Mouse (Mus musculus) intestine, embryonic 14.5 days (tissue): ENCODE data around the gene Shank3. TPM values are rescaled to one million over a fixed set of nuclear protein-coding genes. Genes with fewer than 3 reads are reported as not detected.
A peak's percentile ranks its signal among the peaks of the same experiment; 100 is the strongest.

Experiments
- ATAC-seq: fragments of 200-750 bp; cut with Nextera tagmentation; replicated peaks from 2 replicates; pipeline ENCODE4 v1.8.0; 2017; ENCODE audit warnings: low read depth, moderate number of reproducible peaks, moderate TSS enrichment, moderate library complexity; ENCODE audit not compliant: low FRiP score, low TSS enrichment
- DNase-seq: peaks from one replicate; pipeline ENCODE4 v3.0.0-alpha.2; 2018; ENCODE audit warnings: low spot score
- H3K27ac ChIP-seq: fragments of 300-500 bp; sonication (generic); 2 replicates; pipeline ENCODE4 v1.5.1; 2014; ENCODE audit warnings: low read depth, mild to moderate bottlenecking, control low read depth
- H3K27me3 ChIP-seq: fragments of 300-500 bp; sonication (generic); replicated peaks from 2 replicates; pipeline ENCODE4 v1.6.1; 2014; ENCODE audit warnings: low read length, control low read depth; ENCODE audit not compliant: control insufficient read depth, insufficient read depth
- H3K36me3 ChIP-seq: fragments of 300-500 bp; sonication (generic); 2 replicates; pipeline ENCODE4 v1.6.1; 2014; ENCODE audit warnings: low read length, control low read depth; ENCODE audit not compliant: control insufficient read depth, insufficient read depth
- H3K4me1 ChIP-seq: fragments of 300-500 bp; sonication (generic); replicated peaks from 2 replicates; pipeline ENCODE4 v1.6.1; 2014; ENCODE audit warnings: low read length, control low read depth, mixed read lengths; ENCODE audit not compliant: control insufficient read depth, insufficient read depth
- H3K4me2 ChIP-seq: fragments of 300-500 bp; sonication (generic); 2 replicates; pipeline ENCODE4 v1.6.1; 2014; ENCODE audit warnings: low read length
- H3K4me3 ChIP-seq: fragments of 300-500 bp; sonication (generic); 2 replicates; pipeline ENCODE4 v1.5.1; 2014; ENCODE audit warnings: low read depth, low read length, control low read depth, mixed read lengths
- H3K9ac ChIP-seq: fragments of 300-500 bp; sonication (generic); 2 replicates; pipeline ENCODE4 v1.6.1; 2014; ENCODE audit warnings: mild to moderate bottlenecking, low read length
- H3K9me3 ChIP-seq: fragments of 300-500 bp; sonication (generic); 2 replicates; pipeline ENCODE4 v1.6.1; 2016; ENCODE audit warnings: low read length, control low read depth; ENCODE audit not compliant: control insufficient read depth
- WGBS: fragments of 180-500 bp; shearing (Covaris S2); extraction: QIAGEN DNeasy Blood & Tissue Kit; methylation state at CpG from one replicate; pipeline ENCODE4 v1.1.7; 2014; 5-methylcytosine and 5-hydroxymethylcytosine counted together
- polyA plus RNA-seq: library from polyadenylated mRNA; unstranded; fragments of >200 nt; fragmentation: Nextera tagmentation; extraction: Ambion mirVana; gene quantifications from 2 replicates; pipeline ENCODE4 v1.2.1, GENCODE M21; 2014

Gene Shank3
- polyA plus RNA-seq, 1 experiment from 2014 or later, result 2.1 TPM

DNA sequence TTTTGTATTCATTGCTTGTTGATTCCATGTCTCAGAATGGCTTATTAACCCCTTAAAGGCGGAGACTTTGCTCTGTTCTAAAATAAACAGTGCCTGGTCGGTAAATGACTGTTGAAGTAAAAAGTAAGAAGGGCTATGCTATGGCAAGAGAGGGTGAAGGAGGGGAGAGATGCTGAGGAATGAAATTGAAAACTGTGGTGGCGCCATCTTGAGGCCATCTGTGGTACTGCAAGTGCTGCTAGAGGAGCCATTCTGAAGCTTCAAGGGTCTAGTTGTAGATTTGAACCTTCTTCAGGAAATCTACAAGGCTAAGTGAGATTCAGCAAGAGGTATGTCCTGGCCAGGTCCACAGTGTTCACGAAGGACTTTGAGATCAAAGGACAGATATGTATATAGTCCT, 30.9 kb downstream of the Shank3 start:
- Histone ChIP-seq H3K27ac (no peak overlapping the region), H3K4me3 (no peak overlapping the region), H3K9me3 (no peaks in the 10 kb centered on the region), H3K4me1 (no peaks in the 10 kb centered on the region; the same call in 1 of the 2 replicates), H3K36me3 (no peaks in the 10 kb centered on the region; the same call in 1 of the 2 replicates), H3K4me2 (no peak overlapping the region), H3K27me3 (no peaks in the 10 kb centered on the region), H3K9ac (no peak overlapping the region)
- no peak for ATAC-seq
- peak; percentile 89 for DNase-seq
- WGBS, result 5% methylated on average over 4 of the region's 4 CpGs

DNA sequence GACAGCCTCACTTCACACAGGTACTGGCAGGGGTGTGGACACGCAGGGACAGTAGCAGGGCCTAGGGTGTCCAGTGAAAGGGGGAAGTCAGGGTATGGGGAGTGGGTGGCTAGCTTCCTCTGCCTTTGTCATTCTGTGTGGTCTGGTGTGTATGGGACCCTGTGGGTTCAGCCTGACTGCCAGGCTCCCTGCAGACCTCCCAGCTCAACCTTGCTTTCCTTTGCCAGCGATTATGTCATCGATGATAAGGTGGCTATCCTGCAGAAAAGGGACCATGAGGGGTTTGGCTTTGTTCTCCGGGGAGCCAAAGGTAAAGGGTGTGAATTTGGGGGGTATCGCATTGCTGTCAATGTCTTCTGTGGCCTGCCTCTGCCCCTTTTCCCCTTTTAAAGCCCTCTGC, 32.0 kb downstream of the Shank3 start:
- DNase-seq (no peak), ATAC-seq (no peak)
- Histone ChIP-seq H3K27ac (no peak overlapping the region), H3K4me2 (no peak overlapping the region), H3K36me3 (no peaks in the 10 kb centered on the region; the same call in 1 of the 2 replicates), H3K4me1 (no peaks in the 10 kb centered on the region; the same call in 1 of the 2 replicates), H3K9ac (no peak overlapping the region), H3K4me3 (no peak overlapping the region), H3K27me3 (no peaks in the 10 kb centered on the region), H3K9me3 (no peaks in the 10 kb centered on the region)
- 92% methylated on average over 5 of the region's 5 CpGs for WGBS

DNA sequence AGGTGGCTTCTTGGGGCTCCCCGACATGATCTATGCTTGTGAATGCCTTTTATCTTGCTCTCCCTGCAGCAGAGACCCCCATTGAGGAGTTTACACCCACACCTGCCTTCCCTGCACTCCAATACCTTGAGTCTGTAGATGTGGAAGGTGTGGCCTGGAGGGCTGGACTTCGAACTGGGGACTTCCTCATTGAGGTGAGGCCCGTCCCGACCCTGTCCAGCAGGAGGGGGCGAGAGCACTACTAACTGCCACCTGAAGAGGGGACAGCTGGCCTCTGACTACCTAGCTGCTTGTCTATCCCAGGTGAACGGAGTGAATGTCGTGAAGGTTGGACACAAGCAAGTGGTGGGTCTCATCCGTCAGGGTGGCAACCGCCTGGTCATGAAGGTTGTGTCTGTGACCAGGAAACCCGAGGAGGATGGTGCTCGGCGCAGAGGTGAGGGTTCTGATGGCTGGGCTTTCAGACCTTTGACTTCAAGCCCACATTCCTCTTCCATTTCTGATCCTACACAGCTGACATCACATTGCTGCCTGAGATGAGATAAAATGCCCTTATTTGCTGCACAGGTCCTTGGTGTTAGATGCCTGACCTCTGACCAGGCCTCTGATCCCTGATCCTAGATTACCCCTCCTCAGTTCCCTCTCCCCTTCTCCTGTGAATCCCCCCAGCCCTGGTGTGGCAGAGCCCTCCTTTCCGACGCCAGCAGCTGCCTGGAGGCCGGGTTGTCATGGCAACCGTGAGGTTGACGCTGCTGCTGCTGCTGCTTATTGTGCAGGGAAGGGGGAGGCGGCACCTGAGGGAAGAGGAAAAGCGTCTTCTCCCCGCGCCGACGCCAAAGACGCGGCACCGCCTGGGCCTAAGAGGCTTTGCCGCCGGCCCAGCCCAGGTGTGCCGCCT, 32.9 kb downstream of the Shank3 start:
- no peak overlapping the region for H3K9ac ChIP-seq

DNA sequence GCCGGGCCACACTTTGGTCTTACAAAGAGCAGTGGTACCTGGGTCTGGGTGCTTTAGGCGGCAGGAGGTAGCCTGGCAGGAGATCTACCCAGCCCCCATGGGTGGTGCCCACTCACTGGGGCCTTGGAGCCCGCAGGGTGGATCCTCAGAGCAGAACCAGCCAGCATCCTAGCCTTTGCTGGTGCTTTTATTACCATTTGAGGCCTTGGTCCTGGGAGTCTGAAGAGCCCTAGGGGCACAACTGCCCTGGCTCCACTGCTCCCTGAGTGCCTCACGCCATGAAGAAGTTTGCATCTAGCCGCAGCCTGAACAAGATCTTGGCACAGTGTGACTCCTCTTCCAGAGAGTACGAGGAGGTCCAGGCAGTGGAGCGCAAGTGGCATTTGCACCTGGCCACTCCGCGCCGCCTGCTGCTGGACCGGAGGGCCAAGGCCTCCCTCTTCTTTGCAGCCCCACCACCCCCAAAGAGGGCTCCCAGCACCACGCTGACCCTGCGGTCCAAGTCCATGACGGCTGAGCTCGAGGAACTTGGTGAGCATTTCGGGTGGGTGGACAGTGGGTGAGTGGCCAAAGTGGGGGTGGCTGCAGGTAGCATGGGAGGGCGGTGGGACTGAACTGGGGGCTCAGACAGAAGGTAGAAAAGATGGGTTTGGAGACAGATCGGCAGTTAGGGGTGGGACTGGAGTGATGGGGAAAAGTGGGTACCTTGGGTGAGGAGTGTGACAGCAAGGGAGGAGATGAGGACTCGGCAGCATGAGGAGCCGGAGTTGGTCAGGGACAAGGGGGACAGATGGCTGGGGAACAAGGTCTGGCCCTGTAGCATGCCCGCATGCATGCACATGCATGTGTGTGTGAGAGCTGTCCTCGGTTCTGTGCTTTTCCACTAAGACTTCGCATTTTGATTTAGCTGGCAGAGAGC, 33.8 kb downstream of the Shank3 start:
- Histone ChIP-seq H3K4me3 (no peak overlapping the region), H3K4me2 (peak overlapping the region; percentile 34; the same call in 1 of the 2 replicates), H3K9ac (no peak overlapping the region), H3K36me3 (no peaks in the 10 kb centered on the region; the same call in 1 of the 2 replicates), H3K4me1 (no peaks in the 10 kb centered on the region; the same call in 1 of the 2 replicates), H3K9me3 (no peaks in the 10 kb centered on the region), H3K27me3 (no peaks in the 10 kb centered on the region), H3K27ac (no peak overlapping the region)
- ATAC-seq (peak; percentile 28; the same call in 1 of the 2 replicates), DNase-seq (peak; percentile 63)
- WGBS, result 80% methylated on average over 23 of the region's 23 CpGs

More for the DNA sequence above, 32.9 kb downstream of the Shank3 start:
- ATAC-seq (peak; percentile 37; the same call in 1 of the 2 replicates), DNase-seq (peak; percentile 77)
- peak overlapping the region; percentile 34; the same call in 1 of the 2 replicates for H3K4me2 ChIP-seq
- H3K4me1 ChIP-seq, result no peaks in the 10 kb centered on the region; the same call in 1 of the 2 replicates
- no peaks in the 10 kb centered on the region; the same call in 1 of the 2 replicates for H3K36me3 ChIP-seq
- WGBS, result 27% methylated on average over 29 of the region's 29 CpGs
- no peak overlapping the region for H3K4me3 ChIP-seq
- no peak overlapping the region for H3K27ac ChIP-seq
- H3K27me3 ChIP-seq, result no peaks in the 10 kb centered on the region
- H3K9me3 ChIP-seq, result no peaks in the 10 kb centered on the region

- no peaks in the 10 kb centered on the region; the same call in 1 of the 2 replicates for H3K4me1 ChIP-seq
- no peak for DNase-seq
- ATAC-seq, result no peak
- H3K27me3 ChIP-seq, result no peaks in the 10 kb centered on the region
- H3K9me3 ChIP-seq, result no peaks in the 10 kb centered on the region
- H3K9ac ChIP-seq, result no peak overlapping the region
- WGBS, result 85% methylated on average over 10 of the region's 10 CpGs
- H3K4me2 ChIP-seq, result no peak overlapping the region
- H3K4me3 ChIP-seq, result no peak overlapping the region
- no peaks in the 10 kb centered on the region; the same call in 1 of the 2 replicates for H3K36me3 ChIP-seq
- no peak overlapping the region for H3K27ac ChIP-seq
Measured at GRCm38 (mm10) chr15:89533843-89534207, 34.4 kb downstream of the Shank3 start.

GRCm38 (mm10) chr15:89544171-89544570, 44.7 kb downstream of the Shank3 start:
- Histone ChIP-seq H3K9me3 (no peaks in the 10 kb centered on the region), H3K9ac (no peak overlapping the region), H3K4me1 (no peaks in the 10 kb centered on the region), H3K36me3 (peaks cover 8% of the 10 kb centered on the region), H3K27me3 (peaks cover 20% of the 10 kb centered on the region), H3K27ac (no peak overlapping the region), H3K4me2 (no peak overlapping the region), H3K4me3 (no peak overlapping the region)
- DNase-seq, result no peak
- ATAC-seq, result no peak
- 86% methylated on average over 7 of the region's 7 CpGs for WGBS

- no peak for DNase-seq
- Histone ChIP-seq H3K4me3 (peak overlapping the region; percentile 21; the same call in 1 of the 2 replicates), H3K4me2 (peak overlapping the region; percentile 47), H3K9me3 (no peaks in the 10 kb centered on the region), H3K36me3 (peaks cover 13% of the 10 kb centered on the region), H3K27ac (no peak overlapping the region), H3K4me1 (no peaks in the 10 kb centered on the region), H3K27me3 (peaks cover 20% of the 10 kb centered on the region), H3K9ac (no peak overlapping the region)
- no peak for ATAC-seq
- WGBS, result 58% methylated on average over 8 of the region's 8 CpGs
Measured at GRCm38 (mm10) chr15:89547321-89547720, 47.9 kb downstream of the Shank3 start.
